Mouse (Mus musculus) gastrocnemius, adult 8-10 months (tissue): Measurements from ENCODE around the gene Emilin3. TPM values are rescaled to one million over a fixed set of nuclear protein-coding genes. Genes with fewer than 3 reads are reported as not detected.
"Not testable (repeated sequence)": the region's sequence is repeated elsewhere in the genome, so short reads cannot be mapped to it uniquely, and the experiment has no call there.

Source experiments
- DNase-seq, 2 experiments: peaks; one replicate each; pipeline ENCODE4 v3.0.0; 2022; ENCODE audit warnings: low spot score in 2 of 2
- total RNA-seq, 4 experiments: library from RNA; stranded (reverse); gene quantifications; 2 replicates each; pipeline ENCODE4 v1.2.4; 2022

Gene Emilin3
- under 1 TPM; 0.13 to 0.43 (median 0.25) TPM for total RNA-seq

- DNase-seq: no peak
Measured at GRCm38 (mm10) chr2:160912231-160912671, at the start of gene Emilin3. Gene Emilin3, minus strand, starts transcription at chr2:160912328.

GRCm38 (mm10) chr2:160960956-160961646 is 49.0 kb upstream of the Emilin3 start:
- no peak for DNase-seq

- peak in 1 of 2 experiments; percentile 30 for DNase-seq
Measured at GRCm38 (mm10) chr2:160959901-160960300, 47.8 kb upstream of the Emilin3 start.

- DNase-seq: no peak
Measured at GRCm38 (mm10) chr2:160958737-160959136, 46.6 kb upstream of the Emilin3 start.

- not testable (repeated sequence) for DNase-seq
Measured at GRCm38 (mm10) chr2:160957801-160958200, 45.7 kb upstream of the Emilin3 start.

- DNase-seq: not testable (repeated sequence)
Measured at GRCm38 (mm10) chr2:160957307-160957706, 45.2 kb upstream of the Emilin3 start.

- DNase-seq: peak in 1 of 2 experiments; percentile 37
Measured at GRCm38 (mm10) chr2:160955331-160955730, 43.2 kb upstream of the Emilin3 start.

GRCm38 (mm10) chr2:160954541-160954940 is 42.4 kb upstream of the Emilin3 start:
- DNase-seq: no peak

- DNase-seq: no peak
Measured at GRCm38 (mm10) chr2:160953131-160953873, 41.2 kb upstream of the Emilin3 start.

- no peak for DNase-seq
Measured at GRCm38 (mm10) chr2:160951595-160951994, 39.5 kb upstream of the Emilin3 start.

GRCm38 (mm10) chr2:160942443-160942842 is 30.3 kb upstream of the Emilin3 start:
- no peak for DNase-seq

GRCm38 (mm10) chr2:160940930-160941709 is 29.0 kb upstream of the Emilin3 start:
- DNase-seq: no peak

- DNase-seq: no peak
Measured at GRCm38 (mm10) chr2:160934451-160934850, 22.3 kb upstream of the Emilin3 start.

- DNase-seq: no peak
Measured at GRCm38 (mm10) chr2:160933890-160934289, 21.8 kb upstream of the Emilin3 start.

GRCm38 (mm10) chr2:160932981-160933380 is 20.9 kb upstream of the Emilin3 start:
- peak; percentile 24 to 40 for DNase-seq

- DNase-seq: peak; percentile 59 to 60
Measured at GRCm38 (mm10) chr2:160932325-160932724, 20.2 kb upstream of the Emilin3 start.

GRCm38 (mm10) chr2:160931378-160931777 is 19.2 kb upstream of the Emilin3 start:
- no peak for DNase-seq

GRCm38 (mm10) chr2:160925203-160925602 is 13.1 kb upstream of the Emilin3 start:
- DNase-seq: peak; percentile 57 to 58

GRCm38 (mm10) chr2:160921285-160921684 is 9.2 kb upstream of the Emilin3 start:
- DNase-seq: no peak

- DNase-seq: no peak
Measured at GRCm38 (mm10) chr2:160918930-160919215, 6.7 kb upstream of the Emilin3 start.

- no peak for DNase-seq
Measured at GRCm38 (mm10) chr2:160918154-160918929, 6.2 kb upstream of the Emilin3 start.
